Mouse (Mus musculus): ENCODE measurements around the gene Tnfaip3.

The Tnfaip3 gene

GRCm38 (mm10) chr10:19016823-19017471 is 1.5 kb upstream of the Tnfaip3 start:
- DNase-seq (ENCODE audit: extremely low spot score, low spot score) = no peak

- no peak for DNase-seq (ENCODE audit: extremely low spot score, low spot score)
Observed at GRCm38 (mm10) chr10:19014381-19015256, 838 bp downstream of the Tnfaip3 start.

GRCm38 (mm10) chr10:19013351-19013750 is 2.1 kb downstream of the Tnfaip3 start:
- DNase-seq (ENCODE audit: extremely low spot score, low spot score) = no peak

- no peak for DNase-seq (ENCODE audit: extremely low spot score, low spot score)
Observed at GRCm38 (mm10) chr10:19012616-19013015, 2.8 kb downstream of the Tnfaip3 start.

GRCm38 (mm10) chr10:19011832-19012440 is 3.5 kb downstream of the Tnfaip3 start:
- no peak for DNase-seq (ENCODE audit: extremely low spot score, low spot score)

- no peak for DNase-seq (ENCODE audit: extremely low spot score, low spot score)
Observed at GRCm38 (mm10) chr10:19010414-19010813, 5.0 kb downstream of the Tnfaip3 start.

GRCm38 (mm10) chr10:19009186-19009672 is 6.2 kb downstream of the Tnfaip3 start:
- no peak for DNase-seq (ENCODE audit: extremely low spot score, low spot score)

- DNase-seq (ENCODE audit: extremely low spot score, low spot score) = no peak
Observed at GRCm38 (mm10) chr10:19008607-19008940, 6.9 kb downstream of the Tnfaip3 start.

- DNase-seq (ENCODE audit: extremely low spot score, low spot score) = no peak
Observed at GRCm38 (mm10) chr10:19007897-19008606, 7.4 kb downstream of the Tnfaip3 start.

- DNase-seq (ENCODE audit: extremely low spot score, low spot score) = no peak
Observed at GRCm38 (mm10) chr10:19002091-19002785, 13.2 kb downstream of the Tnfaip3 start.

GRCm38 (mm10) chr10:18999427-18999826 is 16.0 kb downstream of the Tnfaip3 start:
- DNase-seq (ENCODE audit: extremely low spot score, low spot score) = no peak

- no peak for DNase-seq (ENCODE audit: extremely low spot score, low spot score)
Observed at GRCm38 (mm10) chr10:18996331-18996730, 19.1 kb downstream of the Tnfaip3 start.

- DNase-seq (ENCODE audit: extremely low spot score, low spot score) = no peak
Observed at GRCm38 (mm10) chr10:18995465-18996261, 19.8 kb downstream of the Tnfaip3 start.

- no peak for DNase-seq (ENCODE audit: extremely low spot score, low spot score)
Observed at GRCm38 (mm10) chr10:18992971-18993370, 22.5 kb downstream of the Tnfaip3 start.

- no peak for DNase-seq (ENCODE audit: extremely low spot score, low spot score)
Observed at GRCm38 (mm10) chr10:18991057-18991456, 24.4 kb downstream of the Tnfaip3 start.

GRCm38 (mm10) chr10:18987907-18988199 is 27.6 kb downstream of the Tnfaip3 start:
- no peak for DNase-seq (ENCODE audit: extremely low spot score, low spot score)

GRCm38 (mm10) chr10:18987046-18987906 is 28.2 kb downstream of the Tnfaip3 start:
- DNase-seq (ENCODE audit: extremely low spot score, low spot score) = no peak

- no peak for DNase-seq (ENCODE audit: extremely low spot score, low spot score)
Observed at GRCm38 (mm10) chr10:18985516-18985915, 29.9 kb downstream of the Tnfaip3 start.

GRCm38 (mm10) chr10:18983514-18983913 is 31.9 kb downstream of the Tnfaip3 start:
- DNase-seq (ENCODE audit: extremely low spot score, low spot score) = no peak
